15 mouse cellular contexts compared by ENCODE assay signal in genomic region chr7:145335199-145335598, GRCm38 (mm10). TPM values are rescaled to one million over a fixed set of nuclear protein-coding genes. Genes with fewer than 3 reads are reported as not detected.
DNase-seq lines count a peak whose midpoint lies in the region; ATAC-seq and TF ChIP-seq lines count a peak whose summit lies in the region.
"Had no signal": no experiment of that assay in that cellular context is flagged by ENCODE, and none has a peak within 500 bp of the region (broad histone marks: within the 10 kb centered on the region; RNA-seq: fewer than 3 reads in every experiment).

No protein-coding gene starts in this region.

- no peaks in the 10 kb centered on the region for H3K27me3 ChIP-seq in hindbrain, embryonic 13.5 days
- no peaks in the 10 kb centered on the region for H3K27me3 ChIP-seq in hindbrain, embryonic 11.5 days (ENCODE audit: control insufficient read depth, insufficient read depth, low read length)
- no peaks in the 10 kb centered on the region for H3K27me3 ChIP-seq in limb, embryonic 14.5 days (ENCODE audit: control insufficient read depth, insufficient read depth, low read length)
- no peaks in the 10 kb centered on the region for H3K27me3 ChIP-seq in kidney, embryonic 16.5 days (ENCODE audit: insufficient read depth, low read length)

- H3K36me3 ChIP-seq in hindbrain, embryonic 13.5 days = no peaks in the 10 kb centered on the region
- H3K36me3 ChIP-seq in hindbrain, embryonic 11.5 days (ENCODE audit: control insufficient read depth, insufficient read depth, low read length) = no peaks in the 10 kb centered on the region
- no peaks in the 10 kb centered on the region for H3K36me3 ChIP-seq in limb, embryonic 14.5 days (ENCODE audit: control insufficient read depth, insufficient read depth, low read length)
- H3K36me3 ChIP-seq in kidney, embryonic 16.5 days (ENCODE audit: insufficient read depth, low read length) = no peaks in the 10 kb centered on the region

- H3K9ac ChIP-seq in hindbrain, embryonic 13.5 days = no peak overlapping the region
- H3K9ac ChIP-seq in hindbrain, embryonic 11.5 days (ENCODE audit: low read depth, low read length) = no peak overlapping the region
- H3K9ac ChIP-seq in limb, embryonic 14.5 days (ENCODE audit: low read depth, low read length, severe bottlenecking) = no peak overlapping the region
- H3K9ac ChIP-seq in kidney, embryonic 16.5 days (replicated peaks; ENCODE audit: low read length) = no peak overlapping the region

- 0 out of 2 replicates have a peak, but pooled peaks have one; percentile 32 for ATAC-seq in hindbrain, embryonic 13.5 days (ENCODE audit: low FRiP score)
- ATAC-seq in hindbrain, embryonic 11.5 days (ENCODE audit: low FRiP score) = no peak
- ATAC-seq in limb, embryonic 14.5 days (ENCODE audit: low FRiP score, low read depth) = no peak
- ATAC-seq in kidney, embryonic 16.5 days (ENCODE audit: low FRiP score, low TSS enrichment) = no peak

- no peaks in the 10 kb centered on the region for H3K9me3 ChIP-seq in hindbrain, embryonic 13.5 days
- no peaks in the 10 kb centered on the region for H3K9me3 ChIP-seq in hindbrain, embryonic 11.5 days (ENCODE audit: control insufficient read depth, low read length)
- H3K9me3 ChIP-seq in limb, embryonic 14.5 days (ENCODE audit: control insufficient read depth, low read length) = no peaks in the 10 kb centered on the region
- no peaks in the 10 kb centered on the region for H3K9me3 ChIP-seq in kidney, embryonic 16.5 days (ENCODE audit: low read length)

- no peak overlapping the region for H3K4me2 ChIP-seq in hindbrain, embryonic 13.5 days
- no peak overlapping the region for H3K4me2 ChIP-seq in hindbrain, embryonic 11.5 days (replicated peaks; ENCODE audit: low read depth, low read length)
- no peak overlapping the region for H3K4me2 ChIP-seq in limb, embryonic 14.5 days (replicated peaks; ENCODE audit: low read depth, low read length, severe bottlenecking)
- H3K4me2 ChIP-seq in kidney, embryonic 16.5 days (replicated peaks; ENCODE audit: low read depth, low read length) = no peak overlapping the region
- H3K4me2 ChIP-seq: liver, embryonic 11.5 days had no signal

- DNase-seq in hindbrain, embryonic 11.5 days (ENCODE audit: low spot score) = no peak
- peak; percentile 98 for DNase-seq in cerebellum, adult 11-12 months
- peak; percentile 94 to 98 for DNase-seq in cerebellum, postnatal 14 days
- no peak for DNase-seq in limb, embryonic 14.5 days (ENCODE audit: low spot score)
- no peak for DNase-seq in adrenal gland, adult 18-20 months (ENCODE audit: low spot score in 2 of 2)
- no peak for DNase-seq in MN1 (ENCODE audit: low spot score)
- DNase-seq: kidney, postnatal 4 days had no signal

- H3K4me3 ChIP-seq in hindbrain, embryonic 13.5 days = no peak overlapping the region
- no peak overlapping the region for H3K4me3 ChIP-seq in hindbrain, embryonic 11.5 days (ENCODE audit: low read depth, low read length)
- no peak overlapping the region for H3K4me3 ChIP-seq in limb, embryonic 14.5 days (replicated peaks; ENCODE audit: low read length)
- H3K4me3 ChIP-seq in kidney, embryonic 16.5 days (ENCODE audit: low read length) = no peak overlapping the region

- no peak for TF ChIP-seq POLR2A in limb, embryonic 14.5 days (IDR thresholded peaks at IDR 0.05; ENCODE audit: borderline replicate concordance, extremely low read depth, insufficient read depth, insufficient read length)

- no peak overlapping the region for H3K27ac ChIP-seq in hindbrain, embryonic 13.5 days
- H3K27ac ChIP-seq in hindbrain, embryonic 11.5 days (ENCODE audit: low read depth, low read length) = no peak overlapping the region
- H3K27ac ChIP-seq in limb, embryonic 14.5 days (replicated peaks; ENCODE audit: low read depth, low read length) = 0 out of 2 replicates have a peak overlapping the region, but pooled peaks have one; percentile 4
- no peak overlapping the region for H3K27ac ChIP-seq in kidney, embryonic 16.5 days (ENCODE audit: low read length)

- H3K4me1 ChIP-seq in hindbrain, embryonic 13.5 days (replicated peaks) = 0 out of 2 replicates have a peak, but pooled peaks cover 12% of the 10 kb centered on the region
- no peaks in the 10 kb centered on the region for H3K4me1 ChIP-seq in hindbrain, embryonic 11.5 days (replicated peaks; ENCODE audit: control insufficient read depth, insufficient read depth, low read length)
- H3K4me1 ChIP-seq in limb, embryonic 14.5 days (ENCODE audit: control insufficient read depth, insufficient read depth, low read length) = peaks cover 39% of the 10 kb centered on the region
- H3K4me1 ChIP-seq in kidney, embryonic 16.5 days (ENCODE audit: insufficient read depth, low read length) = no peaks in the 10 kb centered on the region

RNA-seq across cellular contexts. Expression of gene Mrgprd, which starts 20.6 kb away (rescaled TPM):
- polyA plus RNA-seq in hindbrain, embryonic 13.5 days (2015; fragmentation: Nextera tagmentation; extraction: Ambion mirVana) = not detected in 2 replicates
- not detected in 2 replicates for polyA plus RNA-seq in hindbrain, embryonic 11.5 days (2014; fragmentation: Nextera tagmentation; extraction: Ambion mirVana)
- polyA plus RNA-seq in limb, embryonic 14.5 days (2012; rRNA removed) = not detected in 2 replicates
- not detected in 2 replicates for polyA plus RNA-seq in limb, embryonic 14.5 days (2014; fragmentation: Nextera tagmentation; extraction: Ambion mirVana)
- not detected for total RNA-seq in adrenal gland, adult 18-20 months (2021)
- not detected in 2 replicates for polyA plus RNA-seq in kidney, embryonic 16.5 days (2015; fragmentation: Nextera tagmentation; extraction: Ambion mirVana)
- total RNA-seq: megakaryocyte-erythroid progenitor cell, adult 5-6 weeks had no signal
- polyA plus RNA-seq: embryonic facial prominence, embryonic 11.5 days; gonadal fat pad, adult 2 months; liver, embryonic 11.5 days; lung, embryonic 16.5 days; testis, adult 2 months had no signal

RNA-seq across cellular contexts. Expression of gene Mrgprf, which starts 34.6 kb away (rescaled TPM):
- polyA plus RNA-seq in hindbrain, embryonic 13.5 days (2015; fragmentation: Nextera tagmentation; extraction: Ambion mirVana) = 2.2 and 2.7 TPM in 2 replicates
- polyA plus RNA-seq in hindbrain, embryonic 11.5 days (2014; fragmentation: Nextera tagmentation; extraction: Ambion mirVana) = 0.26 and 0.47 TPM in 2 replicates
- 8.4 and 10.8 TPM in 2 replicates for polyA plus RNA-seq in limb, embryonic 14.5 days (2012; rRNA removed)
- polyA plus RNA-seq in limb, embryonic 14.5 days (2014; fragmentation: Nextera tagmentation; extraction: Ambion mirVana) = 6.0 and 7.0 TPM in 2 replicates
- total RNA-seq in adrenal gland, adult 18-20 months (2021) = 1 to 10 TPM in 1 of 2 experiments, under 1 TPM in 1; 0.70 to 1.9 TPM
- polyA plus RNA-seq in kidney, embryonic 16.5 days (2015; fragmentation: Nextera tagmentation; extraction: Ambion mirVana) = 3.5 and 3.8 TPM in 2 replicates
- total RNA-seq: megakaryocyte-erythroid progenitor cell, adult 5-6 weeks had no signal
- polyA plus RNA-seq: liver, embryonic 11.5 days had no signal

RNA-seq across cellular contexts. Expression of gene Tpcn2, which starts 51.4 kb away (rescaled TPM):
- polyA plus RNA-seq in hindbrain, embryonic 13.5 days (2015; fragmentation: Nextera tagmentation; extraction: Ambion mirVana) = 3.3 TPM in 2 replicates
- polyA plus RNA-seq in hindbrain, embryonic 11.5 days (2014; fragmentation: Nextera tagmentation; extraction: Ambion mirVana) = 2.1 and 3.7 TPM in 2 replicates
- 44.0 and 59.1 TPM in 2 replicates for polyA plus RNA-seq in limb, embryonic 14.5 days (2012; rRNA removed)
- polyA plus RNA-seq in limb, embryonic 14.5 days (2014; fragmentation: Nextera tagmentation; extraction: Ambion mirVana) = 4.7 and 5.1 TPM in 2 replicates
- 10 to 100 TPM; 12.9 to 13.0 TPM for total RNA-seq in adrenal gland, adult 18-20 months (2021)
- polyA plus RNA-seq in kidney, embryonic 16.5 days (2015; fragmentation: Nextera tagmentation; extraction: Ambion mirVana) = 11.4 and 12.2 TPM in 2 replicates

Comparison
In these comparisons a context has a peak if more than half of its experiments do, and no peak if none do; other contexts are left out.
1. DNase-seq: peak in cerebellum, adult 11-12 months (single experiment) and cerebellum, postnatal 14 days (2 of 2); none in hindbrain, embryonic 11.5 days (single experiment), limb, embryonic 14.5 days (single experiment), adrenal gland, adult 18-20 months (0 of 2) and MN1 (single experiment).